Mouse (Mus musculus) hindbrain, embryonic 15.5 days (tissue): ENCODE measurements at regions not wholly inside any gene's neighbourhood (a gene's known extent, or its start where the extent isn't known, plus 50 kb on each side); places are given as distances from the start of the nearest gene placed in this dataset.
"Not testable (repeated sequence)": the region's sequence is repeated elsewhere in the genome, so short reads cannot be mapped to it uniquely, and the experiment has no call there.

Experiments
- ATAC-seq: fragments of 200-750 bp; cut with Nextera tagmentation; 2 replicates; pipeline ENCODE4 v1.8.0; 2017; ENCODE audit warnings: low read depth, moderate number of reproducible peaks, moderate TSS enrichment; ENCODE audit not compliant: low FRiP score
- H3K27ac ChIP-seq: fragments of 300-500 bp; sonication (generic); replicated peaks from 2 replicates; pipeline ENCODE4 v1.5.1; 2015; ENCODE audit warnings: mild to moderate bottlenecking, inconsistent platforms
- H3K27me3 ChIP-seq: fragments of 300-500 bp; sonication (generic); 2 replicates; pipeline ENCODE4 v1.6.1; 2015; ENCODE audit warnings: control low read depth, inconsistent platforms
- H3K36me3 ChIP-seq: fragments of 300-500 bp; sonication (generic); 2 replicates; pipeline ENCODE4 v1.6.1; 2015; ENCODE audit warnings: control low read depth, inconsistent platforms
- H3K4me1 ChIP-seq: fragments of 300-500 bp; sonication (generic); replicated peaks from 2 replicates; pipeline ENCODE4 v1.6.1; 2015; ENCODE audit warnings: control low read depth, inconsistent platforms
- H3K4me2 ChIP-seq: fragments of 300-500 bp; sonication (generic); 2 replicates; pipeline ENCODE4 v1.6.1; 2015; ENCODE audit warnings: moderate library complexity, mild to moderate bottlenecking, inconsistent platforms
- H3K4me3 ChIP-seq: fragments of 300-500 bp; sonication (generic); 2 replicates; pipeline ENCODE4 v1.5.1; 2015; ENCODE audit warnings: mild to moderate bottlenecking, inconsistent platforms
- H3K9ac ChIP-seq: fragments of 300-500 bp; sonication (generic); 2 replicates; pipeline ENCODE4 v1.6.1; 2015; ENCODE audit warnings: inconsistent platforms
- H3K9me3 ChIP-seq: fragments of 300-500 bp; sonication (generic); 2 replicates; pipeline ENCODE4 v1.6.1; 2016; ENCODE audit warnings: control low read depth, inconsistent platforms
- WGBS: fragments of 180-500 bp; shearing (Covaris S2); methylation state at CpG from one replicate; pipeline ENCODE4 v1.1.7; 2015; 5-methylcytosine and 5-hydroxymethylcytosine counted together

GRCm38 (mm10) chr1:181262496-181262895 lies 50.7 kb upstream of the Wdr26 start:
- ATAC-seq = no peak
- WGBS = 92% methylated on average over 3 of the region's 3 CpGs
- no peaks in the 10 kb centered on the region for H3K9me3 ChIP-seq
- H3K4me1 ChIP-seq = no peaks in the 10 kb centered on the region
- no peak overlapping the region for H3K9ac ChIP-seq
- H3K27me3 ChIP-seq = no peaks in the 10 kb centered on the region
- H3K27ac ChIP-seq = no peak overlapping the region
- no peak overlapping the region for H3K4me2 ChIP-seq
- no peak overlapping the region for H3K4me3 ChIP-seq
- H3K36me3 ChIP-seq = no peaks in the 10 kb centered on the region

GRCm38 (mm10) chr1:181263216-181263615 lies 51.4 kb upstream of the Wdr26 start:
- Histone ChIP-seq H3K4me1 (no peaks in the 10 kb centered on the region), H3K36me3 (no peaks in the 10 kb centered on the region)

GRCm38 (mm10) chr1:181270469-181270868 lies 58.7 kb upstream of the Wdr26 start:
- H3K27ac ChIP-seq, ATAC-seq, H3K27me3 ChIP-seq, H3K4me2 ChIP-seq, H3K36me3 ChIP-seq, H3K4me3 ChIP-seq, H3K9me3 ChIP-seq, H3K9ac ChIP-seq, H3K4me1 ChIP-seq: not testable (repeated sequence)
- WGBS = 97% methylated on average over 12 of the region's 15 CpGs

More at GRCm38 (mm10) chr1:181263216-181263615, 51.4 kb upstream of the Wdr26 start:
- H3K27ac ChIP-seq = no peak overlapping the region
- no peak overlapping the region for H3K4me3 ChIP-seq
- no peak for ATAC-seq
- H3K27me3 ChIP-seq = no peaks in the 10 kb centered on the region
- WGBS = 93% methylated on average over 10 of the region's 10 CpGs
- no peak overlapping the region for H3K9ac ChIP-seq
- H3K4me2 ChIP-seq = no peak overlapping the region
- no peaks in the 10 kb centered on the region for H3K9me3 ChIP-seq

- H3K36me3 ChIP-seq = no peaks in the 10 kb centered on the region
- no peak overlapping the region for H3K4me3 ChIP-seq
- H3K27me3 ChIP-seq = no peaks in the 10 kb centered on the region
- no peak overlapping the region for H3K9ac ChIP-seq
- no peak overlapping the region for H3K4me2 ChIP-seq
- ATAC-seq = no peak
- WGBS = 69% methylated on average over 5 of the region's 5 CpGs
- H3K9me3 ChIP-seq = no peaks in the 10 kb centered on the region
- H3K27ac ChIP-seq = no peak overlapping the region
- H3K4me1 ChIP-seq = 0 out of 2 replicates have a peak, but pooled peaks cover 7% of the 10 kb centered on the region
Measured at GRCm38 (mm10) chr1:181271164-181271563, 59.4 kb upstream of the Wdr26 start.

- Histone ChIP-seq H3K9ac (no peak overlapping the region), H3K4me3 (no peak overlapping the region), H3K36me3 (no peaks in the 10 kb centered on the region), H3K27ac (no peak overlapping the region), H3K9me3 (no peaks in the 10 kb centered on the region), H3K4me2 (no peak overlapping the region), H3K4me1 (0 out of 2 replicates have a peak, but pooled peaks cover 7% of the 10 kb centered on the region), H3K27me3 (no peaks in the 10 kb centered on the region)
- WGBS = 67% methylated on average over 6 of the region's 6 CpGs
- ATAC-seq = no peak
Measured at GRCm38 (mm10) chr1:181271821-181272220, 60.0 kb upstream of the Wdr26 start.

- Histone ChIP-seq H3K27me3 (no peaks in the 10 kb centered on the region), H3K4me3 (no peak overlapping the region), H3K4me2 (no peak overlapping the region), H3K36me3 (no peaks in the 10 kb centered on the region), H3K4me1 (0 out of 2 replicates have a peak, but pooled peaks cover 7% of the 10 kb centered on the region), H3K9me3 (no peaks in the 10 kb centered on the region), H3K9ac (no peak overlapping the region), H3K27ac (no peak overlapping the region)
- peak; percentile 91 for ATAC-seq
- 4% methylated on average over 20 of the region's 20 CpGs for WGBS
Measured at GRCm38 (mm10) chr1:181272622-181273296, 61.0 kb upstream of the Wdr26 start.

- H3K36me3 ChIP-seq = no peaks in the 10 kb centered on the region
- 49% methylated on average over 7 of the region's 10 CpGs for WGBS
- ATAC-seq = no peak
- no peak overlapping the region for H3K4me3 ChIP-seq
- no peak overlapping the region for H3K27ac ChIP-seq
- H3K9me3 ChIP-seq = no peaks in the 10 kb centered on the region
- no peak overlapping the region for H3K9ac ChIP-seq
- no peaks in the 10 kb centered on the region for H3K27me3 ChIP-seq
- 0 out of 2 replicates have a peak, but pooled peaks cover 7% of the 10 kb centered on the region for H3K4me1 ChIP-seq
- no peak overlapping the region for H3K4me2 ChIP-seq
Measured at GRCm38 (mm10) chr1:181273540-181274204, 61.9 kb upstream of the Wdr26 start.

GRCm38 (mm10) chr1:181280826-181281225 lies 69.0 kb upstream of the Wdr26 start:
- H3K27me3 ChIP-seq = no peaks in the 10 kb centered on the region
- no peak overlapping the region for H3K9ac ChIP-seq
- no peak overlapping the region for H3K4me3 ChIP-seq
- H3K4me1 ChIP-seq = no peaks in the 10 kb centered on the region
- no peak for ATAC-seq
- H3K4me2 ChIP-seq = no peak overlapping the region
- no peaks in the 10 kb centered on the region for H3K9me3 ChIP-seq
- 81% methylated on average over 5 of the region's 5 CpGs for WGBS
- H3K36me3 ChIP-seq = no peaks in the 10 kb centered on the region
- H3K27ac ChIP-seq = no peak overlapping the region

- not testable (repeated sequence) for H3K4me1 ChIP-seq, H3K4me3 ChIP-seq, H3K27ac ChIP-seq, H3K36me3 ChIP-seq, H3K9ac ChIP-seq, ATAC-seq, H3K27me3 ChIP-seq, H3K9me3 ChIP-seq, H3K4me2 ChIP-seq
- 90% methylated on average over 8 of the region's 8 CpGs for WGBS
Measured at GRCm38 (mm10) chr1:181282986-181283385, 69.4 kb upstream of the Cnih3 start.

- not testable (repeated sequence) for ATAC-seq, H3K27ac ChIP-seq, H3K9ac ChIP-seq, H3K27me3 ChIP-seq, H3K4me2 ChIP-seq, H3K4me3 ChIP-seq, H3K4me1 ChIP-seq, H3K36me3 ChIP-seq, H3K9me3 ChIP-seq
- 87% methylated on average over 8 of the region's 8 CpGs for WGBS
Measured at GRCm38 (mm10) chr1:181283539-181283938, 68.9 kb upstream of the Cnih3 start.

GRCm38 (mm10) chr1:181284301-181285197 lies 67.9 kb upstream of the Cnih3 start:
- H3K4me2 ChIP-seq = no peak overlapping the region
- H3K27ac ChIP-seq = no peak overlapping the region
- H3K36me3 ChIP-seq = no peaks in the 10 kb centered on the region
- ATAC-seq = no peak
- H3K4me1 ChIP-seq = no peaks in the 10 kb centered on the region
- no peaks in the 10 kb centered on the region for H3K9me3 ChIP-seq
- no peak overlapping the region for H3K4me3 ChIP-seq
- no peaks in the 10 kb centered on the region for H3K27me3 ChIP-seq
- WGBS = 74% methylated on average over 10 of the region's 10 CpGs
- H3K9ac ChIP-seq = no peak overlapping the region

- H3K4me1 ChIP-seq = no peaks in the 10 kb centered on the region
- no peak overlapping the region for H3K9ac ChIP-seq
- no peaks in the 10 kb centered on the region for H3K27me3 ChIP-seq
- ATAC-seq = no peak
- H3K27ac ChIP-seq = no peak overlapping the region
- H3K36me3 ChIP-seq = no peaks in the 10 kb centered on the region
- no peak overlapping the region for H3K4me3 ChIP-seq
- no peaks in the 10 kb centered on the region for H3K9me3 ChIP-seq
- WGBS = 90% methylated on average over 8 of the region's 8 CpGs
- H3K4me2 ChIP-seq = no peak overlapping the region
Measured at GRCm38 (mm10) chr1:181285600-181285999, 66.8 kb upstream of the Cnih3 start.
